Mouse (Mus musculus) erythroblast, embryonic 14.5 days (primary cell): ENCODE measurements around the gene Mmd2. TPM values are rescaled to one million over a fixed set of nuclear protein-coding genes. Genes with fewer than 3 reads are reported as not detected.
A peak's percentile ranks its signal among the peaks of the same experiment; 100 is the strongest.

Experiments used
- H3K27me3 ChIP-seq: 2 replicates; pipeline ENCODE4 v1.6.1; 2012; ENCODE audit warnings: inconsistent platforms; ENCODE audit not compliant: control insufficient read depth
- H3K36me3 ChIP-seq: 2 replicates; pipeline ENCODE4 v1.6.1; 2012; ENCODE audit warnings: mild to moderate bottlenecking, inconsistent platforms; ENCODE audit not compliant: control insufficient read depth
- H3K4me1 ChIP-seq: 2 replicates; pipeline ENCODE4 v1.6.1; 2012; ENCODE audit warnings: inconsistent platforms; ENCODE audit not compliant: control insufficient read depth
- H3K4me3 ChIP-seq: replicated peaks from 2 replicates; pipeline ENCODE3; 2012; ENCODE audit warnings: moderate library complexity, mild to moderate bottlenecking, inconsistent platforms
- H3K9me3 ChIP-seq: 2 replicates; pipeline ENCODE4 v1.6.1; 2012; ENCODE audit warnings: low read length, inconsistent platforms, mixed read lengths; ENCODE audit not compliant: control insufficient read depth
- GATA1 ChIP-seq: IDR thresholded peaks from 2 replicates; pipeline ENCODE4 v1.6.1; 2012; ENCODE audit warnings: low read length, inconsistent platforms, mixed read lengths
- TAL1 ChIP-seq: IDR thresholded peaks from 3 replicates; pipeline ENCODE4 v1.6.1; 2012; ENCODE audit warnings: low read length, inconsistent platforms, mixed read lengths
- polyA plus RNA-seq: library from polyadenylated mRNA; stranded (reverse); fragments of >175 nt; gene quantifications from 2 replicates; pipeline ENCODE4 v1.2.3, GENCODE M21; 2012

Mmd2 gene
- polyA plus RNA-seq, 1 experiment, result not detected

GRCm38 (mm10) chr5:142556721-142557120 is 51.9 kb downstream of the Mmd2 start:
- no peak for TF ChIP-seq TAL1
- no peak for TF ChIP-seq GATA1
- Histone ChIP-seq H3K4me3 (no peak overlapping the region), H3K4me1 (no peaks in the 10 kb centered on the region), H3K9me3 (no peaks in the 10 kb centered on the region), H3K36me3 (no peaks in the 10 kb centered on the region), H3K27me3 (no peaks in the 10 kb centered on the region)

GRCm38 (mm10) chr5:142555866-142556265 is 52.7 kb downstream of the Mmd2 start:
- TF ChIP-seq TAL1 (no peak), GATA1 (no peak)

GRCm38 (mm10) chr5:142550706-142551652 is 57.6 kb downstream of the Mmd2 start, which contains the start of gene Radil:
Gene Radil, minus strand, starts transcription at chr5:142551098.
- TF ChIP-seq TAL1 (no peak), GATA1 (no peak)
- Histone ChIP-seq H3K4me3 (peak within 1 kb of the TSS; percentile 40), H3K9me3 (peaks cover 9% of the 10 kb centered on the region), H3K27me3 (peaks cover 32% of the 10 kb centered on the region), H3K36me3 (no peaks in the 10 kb centered on the region), H3K4me1 (peaks cover 10% of the 10 kb centered on the region)

More at GRCm38 (mm10) chr5:142555866-142556265, 52.7 kb downstream of the Mmd2 start:
- Histone ChIP-seq H3K4me1 (peaks cover 5% of the 10 kb centered on the region), H3K9me3 (peaks cover 5% of the 10 kb centered on the region), H3K27me3 (peaks cover 5% of the 10 kb centered on the region), H3K36me3 (no peaks in the 10 kb centered on the region), H3K4me3 (no peak overlapping the region)

DNA sequence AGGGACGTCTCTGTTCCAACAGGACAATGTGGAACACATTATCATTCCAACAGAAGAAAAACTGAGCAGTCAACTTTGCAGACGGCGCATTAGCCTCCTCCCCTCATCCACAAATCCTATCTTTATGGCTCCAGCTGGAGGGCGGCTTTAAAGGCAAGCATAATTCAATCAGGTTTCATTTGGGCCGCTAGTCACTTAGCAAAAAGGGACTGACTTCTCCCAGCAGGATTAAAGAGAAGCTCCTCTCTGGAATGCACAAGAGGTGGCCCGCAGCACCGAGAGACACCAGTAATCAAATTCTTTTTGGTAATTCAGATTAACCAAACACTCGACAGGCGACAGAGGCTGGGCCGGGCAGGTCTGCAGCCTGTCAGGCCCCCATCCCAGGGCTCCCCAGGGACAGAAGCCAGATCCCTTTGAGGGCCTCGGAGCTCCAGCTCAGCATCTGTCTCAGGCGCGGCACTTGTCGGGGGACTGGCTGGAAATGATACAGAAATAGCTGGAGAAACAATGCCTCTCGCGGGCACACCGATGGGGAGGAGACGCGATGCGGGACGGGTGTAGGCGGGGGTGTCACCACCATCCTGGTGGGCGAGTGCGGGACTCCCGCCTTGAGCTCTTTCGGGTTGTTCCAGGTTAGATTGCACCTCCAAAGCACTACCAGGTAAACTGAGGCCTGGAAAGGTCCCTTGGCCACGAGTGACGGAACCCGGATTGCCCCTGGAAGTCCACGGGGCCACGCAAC is 58.5 kb downstream of the Mmd2 start:
- H3K36me3 ChIP-seq, result no peaks in the 10 kb centered on the region
- H3K27me3 ChIP-seq, result peaks cover 32% of the 10 kb centered on the region
- H3K4me3 ChIP-seq, result peak overlapping the region; percentile 40
- H3K9me3 ChIP-seq, result peaks cover 9% of the 10 kb centered on the region
- TF ChIP-seq TAL1, result no peak
- TF ChIP-seq GATA1, result no peak
- H3K4me1 ChIP-seq, result peaks cover 10% of the 10 kb centered on the region

GRCm38 (mm10) chr5:142549441-142549840 is 59.2 kb downstream of the Mmd2 start:
- H3K27me3 ChIP-seq, result peaks cover 32% of the 10 kb centered on the region
- no peak for TF ChIP-seq GATA1
- H3K9me3 ChIP-seq, result peaks cover 9% of the 10 kb centered on the region
- H3K4me1 ChIP-seq, result peaks cover 10% of the 10 kb centered on the region
- no peak overlapping the region for H3K4me3 ChIP-seq
- no peaks in the 10 kb centered on the region for H3K36me3 ChIP-seq

- H3K9me3 ChIP-seq, result peaks cover 9% of the 10 kb centered on the region
- no peak overlapping the region for H3K4me3 ChIP-seq
- H3K27me3 ChIP-seq, result peaks cover 32% of the 10 kb centered on the region
- H3K4me1 ChIP-seq, result peaks cover 10% of the 10 kb centered on the region
- TF ChIP-seq GATA1, result no peak
- TF ChIP-seq TAL1, result no peak
- no peaks in the 10 kb centered on the region for H3K36me3 ChIP-seq
Observed at GRCm38 (mm10) chr5:142547066-142547465, 61.5 kb downstream of the Mmd2 start.

- H3K4me1 ChIP-seq, result peaks cover 10% of the 10 kb centered on the region
- H3K9me3 ChIP-seq, result peaks cover 9% of the 10 kb centered on the region
- H3K36me3 ChIP-seq, result no peaks in the 10 kb centered on the region
- H3K4me3 ChIP-seq, result no peak overlapping the region
- no peak for TF ChIP-seq GATA1
- no peak for TF ChIP-seq TAL1
- H3K27me3 ChIP-seq, result peaks cover 32% of the 10 kb centered on the region
Observed at GRCm38 (mm10) chr5:142546344-142546743, 62.3 kb downstream of the Mmd2 start.

DNA sequence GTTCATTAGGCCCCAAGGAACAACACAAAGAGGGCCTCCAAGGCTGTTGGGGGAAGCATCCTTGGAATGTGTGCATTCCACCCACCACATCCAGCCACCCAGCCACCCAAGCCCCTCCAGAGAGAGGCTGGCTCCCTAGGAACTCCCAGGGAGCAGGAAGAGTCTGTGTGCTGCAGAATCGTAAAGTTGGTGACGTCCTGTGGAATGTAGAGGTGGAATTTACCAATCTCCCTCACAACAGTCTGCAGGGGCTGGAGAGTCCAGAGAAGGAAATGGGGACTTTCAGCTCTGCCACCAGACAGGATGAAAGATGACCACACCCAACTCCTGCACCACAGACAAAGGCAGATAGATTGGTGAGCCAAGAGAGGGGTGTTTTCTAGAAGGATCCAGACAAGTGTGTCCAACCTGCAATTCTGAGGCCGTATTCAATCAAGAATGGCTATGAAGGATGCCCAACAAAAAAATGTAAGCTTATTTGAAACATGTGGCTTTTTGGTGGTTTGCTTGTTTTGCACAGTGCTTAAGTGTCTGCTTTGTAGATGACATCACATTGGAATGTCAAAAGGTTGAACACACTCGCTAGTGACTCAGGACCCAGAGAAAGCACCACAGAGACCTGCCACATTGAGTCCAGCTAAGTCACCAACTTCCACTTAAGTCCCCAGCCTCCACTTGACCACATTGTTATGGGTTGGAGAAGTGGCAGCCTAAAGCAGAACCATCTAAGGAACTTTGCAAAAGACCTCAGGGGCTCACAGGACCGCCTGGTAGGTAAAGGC is 63.4 kb downstream of the Mmd2 start:
- Histone ChIP-seq H3K27me3 (peaks cover 21% of the 10 kb centered on the region), H3K9me3 (no peaks in the 10 kb centered on the region), H3K4me1 (no peaks in the 10 kb centered on the region), H3K36me3 (no peaks in the 10 kb centered on the region), H3K4me3 (no peak overlapping the region)
- TF ChIP-seq GATA1 (no peak), TAL1 (no peak)
